Comparison of ENCODE assay signal across 8 mouse cellular contexts in the genomic region with DNA sequence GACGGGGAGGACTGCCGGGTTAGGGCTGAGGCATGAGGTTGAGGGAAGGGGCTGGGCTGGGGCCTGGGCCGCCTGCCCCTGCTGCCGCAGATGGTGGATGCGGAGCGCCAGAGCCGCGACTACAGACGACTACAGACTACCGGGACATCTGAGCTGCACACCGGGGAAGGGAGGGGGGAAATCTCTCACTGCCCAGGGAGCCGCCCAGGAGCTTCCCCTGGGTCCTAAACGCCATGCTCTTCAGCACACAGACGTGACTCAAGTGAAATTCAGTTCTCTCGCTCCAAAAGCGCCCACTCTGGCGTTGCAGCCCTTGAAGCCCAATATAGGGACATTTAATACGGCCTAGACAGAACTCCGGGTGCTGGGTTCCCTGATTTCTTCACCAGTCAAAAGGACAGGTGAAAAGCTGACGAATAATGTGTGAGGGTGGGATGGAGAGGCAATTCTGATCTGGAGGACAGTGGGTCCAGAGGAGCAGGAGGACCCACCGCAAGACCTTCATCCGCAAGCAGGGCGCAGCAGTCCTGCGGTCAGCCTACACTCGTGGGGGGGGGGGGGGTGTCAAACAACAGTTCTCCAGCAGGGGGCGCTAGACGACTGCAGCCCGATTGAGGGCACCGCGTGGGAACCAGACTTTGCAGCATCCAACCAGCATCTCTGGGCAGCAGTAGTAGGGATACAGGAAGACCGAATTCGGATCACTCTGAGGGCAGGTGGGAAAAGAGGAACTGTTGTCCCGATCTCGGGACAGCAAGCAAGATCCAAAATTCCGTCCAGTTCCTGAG. TPM values are rescaled to one million over a fixed set of nuclear protein-coding genes. Genes with fewer than 3 reads are reported as not detected.
DNase-seq lines count a peak whose midpoint lies in the region; TF ChIP-seq lines count a peak whose summit lies in the region.

TSS of gene Ush1g (minus strand) at position 136 of the 788 bp plus-strand sequence.

- H3K27me3 ChIP-seq in heart, adult 2 months (ENCODE audit: control insufficient read depth, insufficient read depth, low read length) = peaks cover 20% of the 10 kb centered on the region

- no peaks in the 10 kb centered on the region for H3K36me3 ChIP-seq in heart, adult 2 months (ENCODE audit: control insufficient read depth, insufficient read depth, low read length)
- no peaks in the 10 kb centered on the region for H3K36me3 ChIP-seq in ES-E14 (ENCODE audit: control insufficient read depth, insufficient read depth, low read length, poor library complexity, severe bottlenecking)

- DNase-seq in heart, adult 2 months = peak; percentile 35 to 68
- no peak for DNase-seq in heart, adult 11 months
- DNase-seq in ES-E14 (ENCODE audit: low read depth, low spot score) = peak; percentile 56
- peak; percentile 57 for DNase-seq in cerebellum, adult 8-10 months
- peak; percentile 78 for DNase-seq in forelimb bud, embryonic 11.5 days (ENCODE audit: low read depth, low spot score)
- DNase-seq in kidney, adult 9 months = peak; percentile 27
- DNase-seq in lung, postnatal 14 days = peak; percentile 65
- peak; percentile 62 for DNase-seq in retina, postnatal 7 days (ENCODE audit: low read depth, low spot score)

- H3K4me3 ChIP-seq in heart, adult 2 months = no peak within 1 kb of the TSS
- peak within 1 kb of the TSS in 1 of 2 experiments; percentile 38; a peak in 2 of 4 replicates for H3K4me3 ChIP-seq in ES-E14 (ENCODE audit: insufficient read depth in 1 of 2, low read depth in 1 of 2, low read length in 2 of 2, poor library complexity in 1 of 2, severe bottlenecking in 1 of 2)

- no peak within 1 kb of the TSS for H3K9ac ChIP-seq in heart, adult 2 months (ENCODE audit: low read depth, low read length)
- H3K9ac ChIP-seq in ES-E14 (ENCODE audit: insufficient read depth, low read depth, low read length, poor library complexity, severe bottlenecking) = no peak within 1 kb of the TSS

- WGBS in heart, adult 2 months = 5% methylated on average over 35 of the region's 35 CpGs

- no peaks in the 10 kb centered on the region for H3K9me3 ChIP-seq in ES-E14 (ENCODE audit: control insufficient read depth, insufficient read depth, low read depth, low read length)

- H3K79me2 ChIP-seq in heart, adult 2 months (replicated peaks; ENCODE audit: control insufficient read depth, insufficient read depth, low read length) = no peaks in the 10 kb centered on the region

- in situ Hi-C loops in ES-E14 (cut with MboI; ENCODE audit: low sequenced_read_pairs in 2 of 2, unreplicated experiment in 2 of 2) = no loop called here

- no peaks in the 10 kb centered on the region; the same call in 1 of the 2 replicates for H3K4me1 ChIP-seq in heart, adult 2 months (ENCODE audit: control insufficient read depth, insufficient read depth, low read length)
- peaks cover 2 to 10% of the 10 kb centered on the region in 2 experiments; a peak in 1 of 4 replicates for H3K4me1 ChIP-seq in ES-E14 (ENCODE audit: control insufficient read depth in 2 of 2, insufficient read depth in 2 of 2, low read length in 2 of 2, poor library complexity in 1 of 2)

- TF ChIP-seq EP300 in heart, adult 2 months (IDR thresholded peaks at IDR 0.05; ENCODE audit: insufficient read depth, low read depth, low read length) = 0 out of 2 replicates have a peak, but pooled peaks have one; percentile 21

- TF ChIP-seq CTCF in heart, adult 2 months (IDR thresholded peaks at IDR 0.05) = peak; percentile 85

- no peak for TF ChIP-seq POLR2A in heart, adult 2 months (IDR thresholded peaks at IDR 0.05; ENCODE audit: insufficient read depth, low read depth, low read length)

- H3K27ac ChIP-seq in heart, adult 2 months = no peak within 1 kb of the TSS
- H3K27ac ChIP-seq in ES-E14 (ENCODE audit: insufficient read depth, low read depth, low read length, poor library complexity, severe bottlenecking) = no peak within 1 kb of the TSS

- intact Hi-C loops in heart, adult 2 months (cut with DNase I) = loop anchor here (1.0 kb wide), 1 partner anchor 32 kb away; no protein-coding TSS in a partner anchor

TF ChIP-seq in ES-E14, 5 proteins besides CTCF, POLR2A, EP300 and RAD21:
- TF ChIP-seq HCFC1 (IDR thresholded peaks at IDR 0.05; ENCODE audit: borderline replicate concordance, insufficient read depth, low read length) (no peak), MAFK (IDR thresholded peaks at IDR 0.05; ENCODE audit: insufficient read depth, low read depth, low read length) (no peak), ZC3H11A (IDR thresholded peaks at IDR 0.05; ENCODE audit: borderline replicate concordance, low read depth, low read length) (no peak), CHD2 (IDR thresholded peaks at IDR 0.05; ENCODE audit: low read depth, low read length) (no peak), ZNF384 (IDR thresholded peaks at IDR 0.05; ENCODE audit: low read depth, low read length) (no peak)

RNA-seq across cellular contexts. Expression of gene Ush1g, which starts in this region (rescaled TPM):
- total RNA-seq in heart, adult 2 months (2021) = under 1 TPM in 1 of 2 experiments, not detected in 1; 0.07 TPM
- polyA plus RNA-seq in heart, adult 2 months (2012; rRNA removed) = 0.10 and 0.18 TPM in 2 replicates
- total RNA-seq in ES-E14 (2012; rRNA removed) = 0.11 TPM in 1 of 2 replicates, not detected in the other

Comparison
In these comparisons a context has a peak if more than half of its experiments do, and no peak if none do; other contexts are left out.
1. Peak in DNase-seq in heart, adult 2 months; RNA of the gene not detected or under 1 TPM.
2. Peak in DNase-seq in ES-E14; RNA of the gene not detected or under 1 TPM.